Mouse (Mus musculus) heart, adult 18-20 months (tissue): ENCODE data around the gene Ensa. TPM values are rescaled to one million over a fixed set of nuclear protein-coding genes. Genes with fewer than 3 reads are reported as not detected.

Experiments
- DNase-seq, 2 experiments: peaks; one replicate each; pipeline ENCODE4 v3.0.0; 2021 to 2022; ENCODE audit warnings: mixed read lengths in 1 of 2
- total RNA-seq, 2 experiments: library from RNA; stranded (reverse); gene quantifications; 2 replicates each; pipeline ENCODE4 v1.2.3; 2021

Gene Ensa
- total RNA-seq, 2 experiments from 2014 or later, result 74.3 to 75.2 TPM

DNA sequence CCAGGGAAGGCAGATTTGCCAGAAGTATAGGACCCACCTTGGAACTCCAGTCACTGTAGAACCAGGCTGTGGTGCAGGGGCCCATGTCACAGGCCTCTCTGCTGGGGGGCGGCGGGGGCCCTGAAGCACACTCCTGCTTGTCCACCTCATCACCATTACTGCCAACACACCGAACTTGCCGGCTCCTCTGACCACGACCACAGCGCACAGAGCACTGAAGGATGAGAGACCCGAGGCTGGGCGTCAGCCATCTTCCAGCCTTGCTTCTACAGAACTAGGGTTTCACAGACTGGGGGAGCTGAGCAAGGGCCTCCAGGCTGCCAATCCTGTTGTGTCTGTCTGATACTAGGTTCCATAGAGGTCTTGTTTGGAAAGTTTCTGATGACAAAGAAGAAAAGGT is 54.8 kb downstream of the Ensa start:
- no peak for DNase-seq

DNA sequence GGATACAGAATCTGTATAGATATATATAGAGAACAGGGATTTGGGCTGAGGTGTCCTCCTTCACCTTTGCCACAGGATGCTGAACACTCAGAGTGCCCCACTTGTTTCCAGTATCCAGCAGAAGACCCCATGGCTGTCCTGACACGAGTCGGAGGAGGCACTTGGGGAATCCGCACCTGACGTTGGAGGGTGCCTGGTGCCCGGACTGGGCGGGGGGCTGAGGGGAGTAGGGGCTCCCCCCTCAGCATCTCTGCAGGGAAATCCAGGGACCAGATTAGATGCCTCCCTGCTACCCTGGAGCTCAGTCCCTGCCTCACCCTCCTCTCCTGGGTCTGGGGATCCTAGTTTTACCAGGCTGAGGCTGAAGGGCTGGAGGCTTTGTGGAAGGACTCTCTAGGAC is 55.9 kb downstream of the Ensa start:
- DNase-seq, result no peak

GRCm38 (mm10) chr3:95681365-95681764 is 56.6 kb downstream of the Ensa start:
- DNase-seq, result no peak

Other genes with a start within 250 kb of the Ensa start
- gene 4930558C23Rik, start 222.2 kb upstream of the Ensa start, total RNA-seq, result not detected
- 10 to 100 TPM; 34.0 to 34.9 TPM for gene Arnt, start 190.6 kb upstream of the Ensa start, total RNA-seq
- gene Ctsk, start 125.7 kb upstream of the Ensa start, total RNA-seq, result 1 to 10 TPM; 5.5 to 7.4 TPM
- 10 to 100 TPM; 18.2 to 24.3 TPM for gene Ctss, start 98.2 kb upstream of the Ensa start, total RNA-seq
- not detected for gene Hormad1, start 65.3 kb upstream of the Ensa start, total RNA-seq
- 10 to 100 TPM; 18.0 to 19.9 TPM for gene Golph3l, start 36.1 kb upstream of the Ensa start, total RNA-seq
- gene Mcl1, start 33.8 kb downstream of the Ensa start, total RNA-seq, result 100 to 1,000 TPM; 159 to 167 TPM
- 10 to 100 TPM; 39.1 to 40.6 TPM for gene Adamtsl4, start 62.9 kb downstream of the Ensa start, total RNA-seq
- 10 to 100 TPM; 46.4 to 52.7 TPM for gene Ecm1, start 114.6 kb downstream of the Ensa start, total RNA-seq
- 10 to 100 TPM; 44.4 to 49.4 TPM for gene Tars2, start 135.2 kb downstream of the Ensa start, total RNA-seq
- gene Rprd2, start 193.9 kb downstream of the Ensa start, total RNA-seq, result 10 to 100 TPM; 42.5 to 44.6 TPM
- 10 to 100 TPM; 20.5 to 22.9 TPM for gene Prpf3, start 230.9 kb downstream of the Ensa start, total RNA-seq
- 100 to 1,000 TPM; 323 to 346 TPM for gene Mrps21, start 246.5 kb downstream of the Ensa start, total RNA-seq